Mouse (Mus musculus) frontal cortex, postnatal 10 days (tissue): ENCODE data around the gene Gm9639.
"Not testable (repeated sequence)": the region's sequence is repeated elsewhere in the genome, so short reads cannot be mapped to it uniquely, and the experiment has no call there.

Experiments used
- DNase-seq, 2 experiments: peaks; one replicate each; pipeline ENCODE4 v3.0.0; 2022; ENCODE audit warnings: low spot score in 2 of 2, mixed read lengths in 1 of 2

The Gm9639 gene

DNA sequence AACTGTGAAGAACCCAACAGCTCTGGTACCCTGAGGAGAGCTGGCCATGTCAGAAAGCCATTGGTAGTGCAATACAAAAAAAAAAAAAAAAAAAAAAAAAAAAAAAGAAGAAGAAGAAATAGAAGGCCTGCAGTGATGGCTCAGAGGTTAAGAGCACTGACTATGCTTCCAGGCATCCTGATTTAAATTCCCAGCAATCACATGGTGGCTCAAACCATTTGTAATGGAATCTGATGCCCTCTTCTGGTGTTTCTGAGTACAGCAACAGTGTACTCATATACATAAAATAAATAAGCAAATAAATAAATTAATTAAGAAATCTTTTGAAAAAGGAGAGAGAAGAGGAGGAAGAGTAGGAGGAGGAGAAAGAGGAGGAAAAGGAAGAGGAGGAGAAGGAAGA is 41.4 kb downstream of the Gm9639 start:
- DNase-seq, result no peak

DNA sequence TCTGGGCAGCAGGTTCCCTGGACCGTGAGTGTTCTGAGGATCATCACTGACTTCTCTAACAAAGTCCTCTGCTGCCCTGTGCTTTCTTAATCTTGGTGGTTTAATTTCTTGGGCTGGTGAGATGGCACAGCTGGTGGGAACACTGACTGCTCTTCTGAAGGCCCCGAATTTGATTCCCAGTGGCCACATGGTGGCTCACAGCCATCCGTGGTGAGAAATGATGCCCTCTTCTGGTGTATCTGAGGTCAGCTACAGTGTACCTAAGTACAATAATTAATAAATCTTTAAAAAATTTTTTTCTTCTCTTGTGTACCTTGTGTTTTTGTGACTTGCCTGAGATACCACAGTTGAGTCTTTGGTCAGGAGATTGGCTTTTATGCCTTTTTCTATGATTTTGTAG is 42.6 kb downstream of the Gm9639 start:
- not testable (repeated sequence) for DNase-seq

DNA sequence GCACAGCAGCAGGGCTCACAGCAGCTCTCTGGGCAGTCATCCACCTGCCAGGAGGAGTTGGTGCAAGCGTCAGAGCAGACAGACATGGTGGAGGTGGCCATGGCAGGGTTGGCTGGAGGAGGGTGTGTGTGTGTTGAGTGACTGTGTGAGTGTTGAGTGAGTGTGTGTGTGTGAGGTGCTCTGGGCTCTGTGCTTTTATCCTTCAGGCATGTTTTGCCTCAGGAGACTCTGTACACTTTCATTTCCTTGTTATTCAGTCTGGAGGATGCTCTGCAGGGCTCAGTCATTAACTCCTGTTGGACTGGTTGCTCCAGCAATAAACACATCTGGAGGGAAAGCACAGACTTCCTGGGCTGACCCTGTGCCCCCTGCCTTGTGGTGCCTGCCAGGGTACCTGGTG is 43.6 kb downstream of the Gm9639 start, which contains the start of gene Gm9736:
Gene Gm9736 (minus strand): TSS at position 101 of the 400 bp plus-strand sequence.
- DNase-seq, result not testable (repeated sequence)

DNA sequence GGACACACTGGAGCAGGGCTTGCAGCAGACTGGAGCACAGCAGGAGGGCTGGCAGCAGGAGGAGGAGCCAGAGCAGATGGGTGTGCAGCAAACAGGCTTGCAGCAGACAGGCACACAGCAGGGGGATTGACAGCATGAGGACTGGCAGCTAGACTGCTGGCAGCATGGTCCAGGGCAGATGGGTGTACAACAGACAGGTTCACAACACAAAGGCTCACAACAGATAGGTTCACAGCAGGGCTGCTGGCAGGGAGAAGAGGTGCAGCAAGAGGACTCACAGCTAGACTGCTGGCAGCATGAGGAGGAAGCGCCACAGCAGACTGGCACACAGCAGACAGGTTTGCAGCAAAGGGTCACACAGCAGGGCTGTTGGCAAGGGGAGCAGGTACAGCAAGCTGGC is 44.2 kb downstream of the Gm9639 start:
- not testable (repeated sequence) for DNase-seq
